Mouse (Mus musculus): Measurements from ENCODE around the gene Lce1j.

- no peak for TF ChIP-seq POLR2A (IDR thresholded peaks at IDR 0.05; ENCODE audit: borderline replicate concordance, low read depth, low read length)
- no peak for TF ChIP-seq CTCF (IDR thresholded peaks at IDR 0.05; ENCODE audit: low read depth, low read length)
These were observed 51.3 kb downstream of the Lce1j start, which contains the start of gene Gm38119 for GRCm38 (mm10) chr3:92738996-92739395.
